Mouse (Mus musculus) WW6 (cell line): ENCODE data around the gene Cyp2c65.
"Not testable (repeated sequence)": the region's sequence is repeated elsewhere in the genome, so short reads cannot be mapped to it uniquely, and the experiment has no call there.

Experiments
- DNase-seq: peaks from one replicate; pipeline ENCODE4 v3.0.0-alpha.2; 2013; ENCODE audit warnings: low read depth, low spot score

Cyp2c65 gene

DNA sequence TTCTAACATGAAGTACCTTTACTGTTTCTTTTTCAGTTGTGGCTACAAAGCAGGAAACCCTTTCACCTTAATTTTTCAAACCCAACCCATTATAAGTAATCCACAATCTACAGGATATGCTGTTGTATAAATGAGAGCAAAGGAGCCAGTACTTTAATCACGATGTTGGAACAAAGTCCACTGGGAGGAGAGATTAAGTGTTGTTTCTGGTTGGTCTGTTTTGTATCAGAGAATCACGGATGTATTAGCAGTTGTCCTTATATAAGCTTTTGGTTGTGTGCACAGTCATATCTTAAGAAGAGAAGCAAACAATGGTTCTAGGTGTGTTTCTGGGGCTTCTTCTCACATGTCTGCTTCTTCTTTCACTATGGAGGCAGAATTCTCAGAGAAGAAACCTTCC is at the start of gene Cyp2c65:
Gene Cyp2c65, plus strand, starts transcription at position 297 of the 400 bp plus-strand sequence.
- DNase-seq = no peak

DNA sequence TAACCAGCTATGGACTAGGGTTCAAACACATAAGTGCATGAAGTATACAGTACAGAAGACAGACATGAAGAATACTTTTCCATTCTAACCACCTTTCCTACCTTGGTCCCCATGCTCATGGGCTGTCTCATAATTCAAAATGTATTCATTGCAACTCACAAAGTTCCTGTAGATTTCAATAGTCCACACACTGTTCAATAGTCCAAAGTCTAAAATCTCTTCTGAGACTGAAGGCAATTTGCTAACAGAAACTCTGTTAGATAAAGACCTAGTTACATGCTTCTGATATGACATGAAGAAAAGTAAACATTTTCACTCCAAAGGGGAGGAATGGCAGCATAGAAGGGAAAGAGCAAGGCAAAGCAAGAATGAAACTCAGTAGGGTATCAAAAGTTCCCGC is 2.9 kb upstream of the Cyp2c65 start:
- DNase-seq = no peak

DNA sequence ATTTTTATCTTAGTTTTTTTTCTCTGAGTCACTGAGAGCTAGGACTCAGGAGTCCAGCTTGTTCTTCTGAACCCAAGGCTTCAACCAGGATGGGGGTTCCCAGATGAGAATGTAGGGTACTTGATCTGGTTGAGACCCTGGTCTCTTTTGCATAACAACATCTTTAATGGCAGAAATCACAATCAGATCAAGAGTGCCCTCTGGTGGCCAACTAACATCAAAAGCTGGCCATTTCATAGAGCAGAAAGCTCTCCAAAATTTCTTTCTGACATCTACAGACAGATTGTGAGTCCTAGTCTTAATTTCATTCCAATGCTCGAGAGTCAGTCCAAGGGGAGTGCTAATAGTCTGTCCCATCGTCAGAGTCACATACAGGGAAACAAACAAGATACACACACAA is 38.0 kb downstream of the Cyp2c65 start:
- DNase-seq = not testable (repeated sequence)

DNA sequence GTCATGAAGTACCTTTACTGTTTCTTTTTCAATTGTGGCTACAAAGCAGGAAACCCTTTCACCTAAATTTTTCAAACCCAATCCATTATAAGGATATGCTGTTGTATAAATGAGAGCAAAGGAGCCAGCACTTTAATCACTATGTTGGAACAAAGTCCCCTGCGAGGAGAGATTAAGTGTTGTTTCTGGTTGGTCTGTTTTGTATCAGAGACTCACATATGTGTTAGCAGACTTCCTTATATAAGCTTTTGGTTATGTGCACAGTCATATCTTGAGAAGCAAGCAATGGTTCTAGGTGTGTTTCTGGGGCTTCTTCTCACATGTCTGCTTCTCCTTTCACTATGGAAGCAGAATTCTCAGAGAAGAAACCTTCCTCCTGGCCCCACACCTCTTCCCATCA is 52.8 kb downstream of the Cyp2c65 start, which contains the start of gene Cyp2c66:
Gene Cyp2c66, plus strand, starts transcription at position 255 of the 400 bp plus-strand sequence.
- DNase-seq = no peak
